Mouse (Mus musculus): ENCODE data around the gene Zbtb7b.

DNA sequence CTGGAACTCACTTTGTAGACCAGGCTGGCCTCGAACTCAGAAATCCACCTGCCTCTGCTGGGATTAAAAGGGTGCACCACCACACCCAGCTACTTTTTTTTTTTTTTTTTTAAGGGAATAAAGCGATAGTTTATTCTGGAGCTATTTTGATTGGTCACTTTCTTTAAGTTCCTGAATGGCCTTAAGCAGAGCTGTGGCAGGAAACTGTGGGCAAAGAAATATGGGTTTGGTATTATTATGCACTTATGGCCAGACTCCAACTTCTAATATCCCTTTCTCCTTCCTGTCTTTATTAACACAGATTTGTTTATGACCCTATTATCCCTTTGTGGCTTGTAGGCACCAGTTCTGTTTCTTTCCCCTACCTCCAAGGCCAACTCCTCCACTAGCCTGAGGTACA, 25.8 kb upstream of the Zbtb7b start:
- TF ChIP-seq CTCF (conservative IDR thresholded peaks at IDR 0.05; ENCODE audit: low read length) (no peak), POU5F1 (IDR thresholded peaks at IDR 0.05; ENCODE audit: borderline replicate concordance, low read length) (no peak)

Measured in E14TG2a.4 (cell line).